ENCODE assay signal across 18 mouse cellular contexts in the genomic region with DNA sequence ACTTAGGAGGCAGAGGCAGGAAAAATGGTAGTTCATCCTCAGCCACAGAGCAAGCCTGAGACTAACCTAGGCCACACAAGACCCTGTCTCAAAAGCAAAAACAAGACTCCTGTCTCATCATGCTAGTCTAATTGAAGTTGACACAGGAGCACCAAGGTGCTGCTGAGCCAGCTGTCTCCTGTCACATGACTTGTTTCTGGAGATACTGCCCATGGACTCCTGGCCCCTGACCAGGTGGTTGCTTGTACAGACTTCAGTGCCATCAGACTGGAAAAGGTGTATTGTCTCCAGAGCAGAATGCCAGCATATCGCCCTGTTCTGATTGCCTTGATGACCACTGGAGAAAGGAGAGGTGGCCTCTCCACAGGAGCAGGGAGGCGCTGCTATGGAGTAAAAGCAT.
"Had no signal": no experiment of that assay in that cellular context is flagged by ENCODE, and none has a peak within 500 bp of the region (broad histone marks: within the 10 kb centered on the region; RNA-seq: fewer than 3 reads in every experiment).

No protein-coding gene starts in this region.

- H3K36me3 ChIP-seq: midbrain, embryonic 13.5 days; midbrain, embryonic 15.5 days; neural tube, embryonic 13.5 days; neural tube, embryonic 15.5 days had no signal

- H3K4me2 ChIP-seq: lung, embryonic 14.5 days; midbrain, embryonic 11.5 days; midbrain, embryonic 13.5 days; midbrain, embryonic 15.5 days; neural tube, embryonic 13.5 days; neural tube, embryonic 15.5 days had no signal

- H3K4me1 ChIP-seq: midbrain, embryonic 13.5 days; midbrain, embryonic 15.5 days; neural tube, embryonic 13.5 days; neural tube, embryonic 15.5 days had no signal

- H3K4me3 ChIP-seq: midbrain, embryonic 13.5 days; midbrain, embryonic 15.5 days; myocyte; neural tube, embryonic 13.5 days; neural tube, embryonic 15.5 days had no signal

- DNase-seq: lung, adult 18-20 months; lung, embryonic 14.5 days; lung, postnatal 10 days; lung, postnatal 4 days; retina, postnatal 1 day; right cerebral cortex, adult 18-20 months; right cerebral cortex, postnatal 25 days; right cerebral cortex, postnatal 4 days; spleen, adult 18-20 months; thymus, adult 18-20 months; thymus, postnatal 14 days; thymus, postnatal 36 days had no signal

- H3K27me3 ChIP-seq: midbrain, embryonic 13.5 days; midbrain, embryonic 15.5 days; neural tube, embryonic 13.5 days; neural tube, embryonic 15.5 days had no signal

- ATAC-seq: midbrain, embryonic 13.5 days; midbrain, embryonic 15.5 days had no signal

- H3K27ac ChIP-seq: midbrain, embryonic 13.5 days; midbrain, embryonic 15.5 days; neural tube, embryonic 13.5 days; neural tube, embryonic 15.5 days had no signal

- H3K9me3 ChIP-seq: midbrain, embryonic 13.5 days; midbrain, embryonic 15.5 days; neural tube, embryonic 13.5 days; neural tube, embryonic 15.5 days had no signal

- H3K9ac ChIP-seq: lung, embryonic 14.5 days; midbrain, embryonic 13.5 days; midbrain, embryonic 15.5 days; neural tube, embryonic 13.5 days; neural tube, embryonic 15.5 days had no signal
